Comparison of ENCODE assay signal across 8 mouse cellular contexts in the genomic region with DNA sequence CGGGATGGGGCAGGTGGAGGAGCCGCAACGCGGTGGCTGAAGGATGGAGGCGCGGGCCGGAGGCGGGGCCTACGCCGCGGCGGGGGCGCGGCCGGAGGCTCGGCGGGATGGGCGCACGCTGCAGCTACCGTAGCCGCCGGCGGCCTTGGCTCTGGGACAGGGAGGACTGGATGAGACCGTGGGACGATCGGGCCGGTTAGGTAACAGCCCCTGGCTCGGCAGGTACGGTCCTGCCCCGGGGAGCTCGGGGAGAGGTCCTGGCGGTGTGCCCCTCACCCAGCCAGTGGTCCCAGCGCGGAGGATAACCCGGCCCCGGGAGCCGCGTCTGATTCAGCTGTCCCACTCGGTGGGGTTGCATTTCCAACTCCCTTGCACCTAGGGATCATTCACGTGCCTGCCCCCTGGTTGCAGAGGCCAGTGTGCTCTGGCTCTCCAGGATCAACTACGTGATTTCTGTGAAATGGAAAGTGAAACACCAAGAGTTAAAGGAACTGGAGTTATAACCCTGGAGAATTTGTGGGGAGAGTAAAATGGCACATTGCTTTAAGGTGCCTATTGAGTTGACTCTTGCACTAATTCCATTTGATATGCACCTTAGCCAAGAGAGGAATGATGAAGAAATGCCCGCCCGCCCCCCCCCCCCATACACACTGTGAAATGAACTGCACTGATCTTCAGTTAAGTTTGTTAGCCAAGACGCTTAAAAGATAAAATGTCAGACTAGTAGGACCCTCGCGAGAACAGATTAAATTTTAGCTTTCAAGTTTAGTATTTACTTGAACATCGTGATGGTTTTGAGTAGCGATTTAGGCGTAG. TPM values are rescaled to one million over a fixed set of nuclear protein-coding genes. Genes with fewer than 3 reads are reported as not detected.
DNase-seq lines count a peak whose midpoint lies in the region; ATAC-seq and TF ChIP-seq lines count a peak whose summit lies in the region.

No protein-coding gene starts in this region.

- H3K4me3 ChIP-seq in cerebellum, adult 2 months (replicated peaks; ENCODE audit: insufficient read depth, low read depth, low read length) = peak overlapping the region; percentile 100
- H3K4me3 ChIP-seq in forebrain, postnatal 0 days (ENCODE audit: low read depth, low read length) = peak overlapping the region; percentile 82
- H3K4me3 ChIP-seq in lung, postnatal 0 days (ENCODE audit: low read depth, low read length) = peak overlapping the region; percentile 94

- H3K36me3 ChIP-seq in forebrain, postnatal 0 days (ENCODE audit: insufficient read depth) = no peaks in the 10 kb centered on the region
- no peaks in the 10 kb centered on the region for H3K36me3 ChIP-seq in lung, postnatal 0 days (ENCODE audit: insufficient read depth, low read length)

- peak overlapping the region; percentile 72 for H3K4me2 ChIP-seq in forebrain, postnatal 0 days (ENCODE audit: low read depth)
- H3K4me2 ChIP-seq in lung, postnatal 0 days (replicated peaks; ENCODE audit: low read depth, low read length) = peak overlapping the region; percentile 79

- no peaks in the 10 kb centered on the region; the same call in 1 of the 2 replicates for H3K4me1 ChIP-seq in cerebellum, adult 2 months (ENCODE audit: control insufficient read depth, insufficient read depth, low read length)
- no peaks in the 10 kb centered on the region for H3K4me1 ChIP-seq in forebrain, postnatal 0 days (ENCODE audit: insufficient read depth)
- H3K4me1 ChIP-seq in lung, postnatal 0 days (ENCODE audit: insufficient read depth, low read depth, low read length) = no peaks in the 10 kb centered on the region

- TF ChIP-seq EP300 in lung, postnatal 0 days (IDR thresholded peaks at IDR 0.05) = no peak

- no peaks in the 10 kb centered on the region for H3K9me3 ChIP-seq in forebrain, postnatal 0 days (ENCODE audit: low read length)
- no peaks in the 10 kb centered on the region for H3K9me3 ChIP-seq in lung, postnatal 0 days (ENCODE audit: low read length)

- peak; percentile 66 for ATAC-seq in forebrain, postnatal 0 days
- peak; percentile 25 to 27; a peak in 3 of 4 replicates for ATAC-seq in hematopoietic stem cell, adult 5-6 weeks (replicated peaks in 1 of 2; ENCODE audit: insufficient read depth in 1 of 2, low FRiP score in 2 of 2, low TSS enrichment in 1 of 2, low read depth in 1 of 2, poor library complexity in 2 of 2, severe bottlenecking in 2 of 2)
- peak; percentile 73 for ATAC-seq in lung, postnatal 0 days

- 3% methylated on average over 44 of the region's 49 CpGs for WGBS in cerebellum, adult 2 months
- WGBS in forebrain, postnatal 0 days = 2% methylated on average over 48 of the region's 49 CpGs
- 2% methylated on average over 31 of the region's 49 CpGs for WGBS in lung, postnatal 0 days

- TF ChIP-seq POLR2A in cerebellum, adult 2 months (IDR thresholded peaks at IDR 0.05; ENCODE audit: borderline replicate concordance, insufficient read depth, low read length) = no peak

- H3K9ac ChIP-seq in forebrain, postnatal 0 days = peak overlapping the region; percentile 82
- H3K9ac ChIP-seq in lung, postnatal 0 days (replicated peaks; ENCODE audit: low read depth) = peak overlapping the region; percentile 69

- no peak for TF ChIP-seq CTCF in cerebellum, adult 2 months (IDR thresholded peaks at IDR 0.05; ENCODE audit: borderline replicate concordance, insufficient read depth, low read depth, low read length)
- TF ChIP-seq CTCF in forebrain, postnatal 0 days (IDR thresholded peaks at IDR 0.05; ENCODE audit: low read depth) = peak; percentile 34
- peak; percentile 53 for TF ChIP-seq CTCF in lung, postnatal 0 days (IDR thresholded peaks at IDR 0.05)

- DNase-seq in MN1 (ENCODE audit: low spot score) = peak; percentile 76
- peak; percentile 82 for DNase-seq in cerebellum, adult 2 months
- peak; percentile 7 for DNase-seq in forebrain, postnatal 0 days
- peak; percentile 63 to 73 for DNase-seq in layer of hippocampus, postnatal 10 days (ENCODE audit: low spot score in 2 of 2)
- DNase-seq in lung, postnatal 0 days (ENCODE audit: low spot score) = peak; percentile 79
- DNase-seq in retina, embryonic 14.5 days (ENCODE audit: low spot score) = peak; percentile 69
- DNase-seq in urinary bladder, adult 2 months (ENCODE audit: low spot score) = peak; percentile 61

- H3K27ac ChIP-seq in cerebellum, adult 2 months (ENCODE audit: insufficient read depth, low read length) = peak overlapping the region; percentile 19; the same call in 1 of the 2 replicates
- H3K27ac ChIP-seq in forebrain, postnatal 0 days (ENCODE audit: low read depth, low read length) = peak overlapping the region; percentile 96
- H3K27ac ChIP-seq in lung, postnatal 0 days (ENCODE audit: low read length) = peak overlapping the region; percentile 89

- H3K27me3 ChIP-seq in cerebellum, adult 2 months (ENCODE audit: control insufficient read depth, insufficient read depth, low read length) = no peaks in the 10 kb centered on the region
- no peaks in the 10 kb centered on the region for H3K27me3 ChIP-seq in forebrain, postnatal 0 days (ENCODE audit: insufficient read depth, low read length)
- H3K27me3 ChIP-seq in lung, postnatal 0 days (replicated peaks; ENCODE audit: insufficient read depth, low read length) = no peaks in the 10 kb centered on the region

RNA-seq across cellular contexts. Expression of a gene that starts 1.6 kb away (rescaled TPM):
- polyA plus RNA-seq in cerebellum, adult 2 months (2012; rRNA removed) = 29.8 and 30.2 TPM in 2 replicates
- 47.2 and 55.1 TPM in 2 replicates for total RNA-seq in forebrain, postnatal 0 days (2014; rRNA removed)
- polyA plus RNA-seq in forebrain, postnatal 0 days (2015; fragmentation: Nextera tagmentation; extraction: Ambion mirVana) = 28.6 and 28.9 TPM in 2 replicates
- 55.9 and 70.5 TPM in 2 replicates for total RNA-seq in hematopoietic stem cell, adult 5-6 weeks (2017)
- 10 to 100 TPM; 48.1 to 48.9 TPM for total RNA-seq in layer of hippocampus, postnatal 10 days (2021)
- polyA plus RNA-seq in lung, postnatal 0 days (2015; fragmentation: Nextera tagmentation; extraction: Ambion mirVana) = 18.7 and 19.2 TPM in 2 replicates
- polyA plus RNA-seq in urinary bladder, adult 2 months (2012; rRNA removed) = 40.7 and 43.7 TPM in 2 replicates

Comparison
In these comparisons a context has a peak if more than half of its experiments do, and no peak if none do; other contexts are left out.
1. Peak in every context shown above with its lines: DNase-seq, ATAC-seq, H3K4me3 ChIP-seq and H3K27ac ChIP-seq.
2. DNase-seq: peak in every context shown above with its lines; median percentile 82 in cerebellum, adult 2 months; 79 in lung, postnatal 0 days; 76 in MN1; 69 in retina, embryonic 14.5 days; 68 in layer of hippocampus, postnatal 10 days; 61 in urinary bladder, adult 2 months; 7 in forebrain, postnatal 0 days.
3. H3K27ac ChIP-seq: peak in every context shown above with its lines; median percentile 96 in forebrain, postnatal 0 days; 89 in lung, postnatal 0 days; 19 in cerebellum, adult 2 months.